Mouse (Mus musculus): ENCODE measurements at regions not wholly inside any gene's neighbourhood (a gene's known extent, or its start where the extent isn't known, plus 50 kb on each side); places are given as distances from the start of the nearest gene placed in this dataset.

- no peaks in the 10 kb centered on the region for H3K9me3 ChIP-seq (ENCODE audit: low read length)
- TF ChIP-seq POU5F1 (IDR thresholded peaks at IDR 0.05; ENCODE audit: borderline replicate concordance, low read length): no peak
- peak; percentile 79 for TF ChIP-seq CTCF (conservative IDR thresholded peaks at IDR 0.05; ENCODE audit: low read length)
- TF ChIP-seq NANOG (IDR thresholded peaks at IDR 0.05; ENCODE audit: borderline replicate concordance, low read length): no peak
- H3K27me3 ChIP-seq (ENCODE audit: insufficient read depth, low read length): no peaks in the 10 kb centered on the region
- no peaks in the 10 kb centered on the region for H3K36me3 ChIP-seq (ENCODE audit: insufficient read depth, low read length)
- peaks cover 25% of the 10 kb centered on the region for H3K4me1 ChIP-seq (replicated peaks; ENCODE audit: low read depth, low read length)
- peak overlapping the region; percentile 55 for H3K4me3 ChIP-seq (replicated peaks; ENCODE audit: low read length)
Measured at GRCm38 (mm10) chr11:12810949-12811881, 346.5 kb upstream of the Cobl start.
